Mouse (Mus musculus) heart, embryonic 12.5 days (tissue): ENCODE measurements around the gene Cacna2d4. TPM values are rescaled to one million over a fixed set of nuclear protein-coding genes. Genes with fewer than 3 reads are reported as not detected.

Source experiments
- ATAC-seq: fragments of 200-750 bp; cut with Nextera tagmentation; 2 replicates; pipeline ENCODE4 v1.8.0; 2017; ENCODE audit warnings: moderate TSS enrichment, moderate library complexity; ENCODE audit not compliant: insufficient number of reproducible peaks, low FRiP score
- H3K27ac ChIP-seq: fragments of 300-500 bp; sonication (generic); 2 replicates; pipeline ENCODE4 v1.5.1; 2016; ENCODE audit warnings: mild to moderate bottlenecking, moderate library complexity; ENCODE audit not compliant: poor library complexity, severe bottlenecking
- H3K27me3 ChIP-seq: fragments of 300-500 bp; sonication (generic); replicated peaks from 2 replicates; pipeline ENCODE4 v1.6.1; 2016; ENCODE audit warnings: mild to moderate bottlenecking, moderate library complexity
- H3K36me3 ChIP-seq: fragments of 300-500 bp; sonication (generic); 2 replicates; pipeline ENCODE4 v1.6.1; 2016; ENCODE audit warnings: mild to moderate bottlenecking, moderate library complexity
- H3K4me1 ChIP-seq: fragments of 300-500 bp; sonication (generic); replicated peaks from 2 replicates; pipeline ENCODE4 v1.6.1; 2016; ENCODE audit warnings: mild to moderate bottlenecking
- H3K4me2 ChIP-seq: fragments of 300-500 bp; sonication (generic); 2 replicates; pipeline ENCODE4 v1.6.1; 2016; ENCODE audit warnings: mild to moderate bottlenecking, moderate library complexity
- H3K4me3 ChIP-seq: fragments of 300-500 bp; sonication (generic); 2 replicates; pipeline ENCODE4 v1.5.1; 2016; ENCODE audit warnings: mild to moderate bottlenecking
- H3K9ac ChIP-seq: fragments of 300-500 bp; sonication (generic); 2 replicates; pipeline ENCODE4 v1.6.1; 2016; ENCODE audit warnings: mild to moderate bottlenecking, moderate library complexity
- H3K9me3 ChIP-seq: fragments of 300-500 bp; sonication (generic); replicated peaks from 2 replicates; pipeline ENCODE4 v1.6.1; 2016; ENCODE audit warnings: mild to moderate bottlenecking, moderate library complexity
- WGBS: fragments of 180-500 bp; shearing (Covaris S2); methylation state at CpG from one replicate; pipeline ENCODE4 v1.1.7; 2016; 5-methylcytosine and 5-hydroxymethylcytosine counted together
- polyA plus RNA-seq: library from polyadenylated mRNA; unstranded; fragments of >200 nt; fragmentation: Nextera tagmentation; extraction: Ambion mirVana; gene quantifications from 2 replicates; pipeline ENCODE4 v1.2.1, GENCODE M21; 2016

The Cacna2d4 gene
- polyA plus RNA-seq, 1 experiment from 2014 or later: not detected

- no peak overlapping the region for H3K9ac ChIP-seq
- ATAC-seq: no peak
- H3K36me3 ChIP-seq: no peaks in the 10 kb centered on the region
- no peak overlapping the region for H3K4me2 ChIP-seq
- 66% methylated on average over 7 of the region's 7 CpGs for WGBS
- no peaks in the 10 kb centered on the region; the same call in 1 of the 2 replicates for H3K9me3 ChIP-seq
- no peak overlapping the region for H3K4me3 ChIP-seq
- peaks cover 31% of the 10 kb centered on the region; the same call in 1 of the 2 replicates for H3K27me3 ChIP-seq
- no peak overlapping the region for H3K27ac ChIP-seq
- H3K4me1 ChIP-seq: no peaks in the 10 kb centered on the region
Measured at GRCm38 (mm10) chr6:119240256-119240655, 3.9 kb downstream of the Cacna2d4 start.

DNA sequence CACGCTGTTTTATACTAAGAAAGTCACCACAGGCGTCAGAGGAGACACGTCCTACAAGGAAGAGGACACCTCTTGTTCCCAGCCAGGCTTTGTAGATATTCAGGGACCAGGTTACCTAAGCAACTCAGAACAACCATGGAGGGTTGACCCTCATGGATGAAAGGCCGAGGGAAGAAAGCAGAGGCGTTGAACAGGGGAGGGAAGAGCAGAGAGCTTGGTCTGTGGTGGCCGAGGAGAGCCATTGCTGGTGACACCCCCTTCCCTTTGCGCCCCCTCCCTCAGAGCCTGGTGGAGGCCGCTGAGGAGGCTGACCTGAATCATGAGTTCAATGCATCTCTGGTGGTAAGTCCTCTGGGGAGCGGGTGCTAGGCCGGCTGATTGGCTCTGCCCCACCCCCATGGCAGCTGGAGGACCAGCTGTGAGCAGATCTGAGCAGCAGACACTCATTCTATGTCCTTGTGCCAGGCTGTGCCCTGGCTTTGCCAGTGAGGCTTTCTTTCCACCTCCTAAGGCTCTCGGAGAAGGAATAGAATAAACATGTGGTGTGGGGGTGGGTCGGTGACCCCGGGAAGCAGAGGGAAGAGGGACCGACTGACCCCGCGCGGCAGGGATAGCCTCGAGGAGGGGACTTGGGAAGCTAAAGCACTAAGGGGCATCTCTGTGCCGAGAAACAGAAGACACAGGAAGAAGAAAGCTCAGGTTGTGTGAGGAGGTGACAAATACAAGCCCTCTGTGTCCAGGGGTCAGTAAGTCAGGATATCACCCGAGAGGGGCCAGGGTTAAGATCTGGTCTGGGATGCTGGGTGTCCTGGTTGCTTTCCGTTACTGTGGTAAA is 4.8 kb downstream of the Cacna2d4 start:
- Histone ChIP-seq H3K4me3 (no peak overlapping the region), H3K36me3 (no peaks in the 10 kb centered on the region), H3K9ac (no peak overlapping the region), H3K4me1 (no peaks in the 10 kb centered on the region), H3K4me2 (no peak overlapping the region), H3K9me3 (peaks cover 3% of the 10 kb centered on the region), H3K27ac (no peak overlapping the region), H3K27me3 (peaks cover 31% of the 10 kb centered on the region; the same call in 1 of the 2 replicates)
- ATAC-seq: no peak
- WGBS: 54% methylated on average over 21 of the region's 21 CpGs

DNA sequence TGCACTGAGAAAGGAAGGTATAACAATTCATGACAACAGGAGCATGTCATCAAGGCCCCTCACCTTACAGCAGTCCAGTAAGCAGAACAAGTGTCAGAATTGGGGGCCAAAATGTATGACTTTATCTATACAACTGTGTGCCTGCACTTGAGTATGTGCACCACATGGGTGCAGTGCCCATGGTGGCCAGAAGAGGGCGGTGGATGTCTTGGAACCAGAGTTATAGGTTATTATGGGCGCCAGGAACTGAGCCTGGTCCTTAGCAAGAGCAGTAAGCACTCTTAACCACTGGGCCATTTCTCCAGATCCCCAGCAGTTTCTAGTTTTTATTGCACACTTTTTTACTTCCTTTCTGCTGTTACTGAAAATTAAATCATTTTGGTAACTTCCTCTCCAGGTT is 9.8 kb downstream of the Cacna2d4 start:
- WGBS: 42% methylated on average over 2 of the region's 2 CpGs
- Histone ChIP-seq H3K4me3 (no peak overlapping the region), H3K4me2 (no peak overlapping the region), H3K27ac (no peak overlapping the region), H3K36me3 (no peaks in the 10 kb centered on the region), H3K27me3 (peaks cover 5% of the 10 kb centered on the region; the same call in 1 of the 2 replicates), H3K9ac (no peak overlapping the region), H3K9me3 (peaks cover 6% of the 10 kb centered on the region), H3K4me1 (no peaks in the 10 kb centered on the region)
- ATAC-seq: no peak

DNA sequence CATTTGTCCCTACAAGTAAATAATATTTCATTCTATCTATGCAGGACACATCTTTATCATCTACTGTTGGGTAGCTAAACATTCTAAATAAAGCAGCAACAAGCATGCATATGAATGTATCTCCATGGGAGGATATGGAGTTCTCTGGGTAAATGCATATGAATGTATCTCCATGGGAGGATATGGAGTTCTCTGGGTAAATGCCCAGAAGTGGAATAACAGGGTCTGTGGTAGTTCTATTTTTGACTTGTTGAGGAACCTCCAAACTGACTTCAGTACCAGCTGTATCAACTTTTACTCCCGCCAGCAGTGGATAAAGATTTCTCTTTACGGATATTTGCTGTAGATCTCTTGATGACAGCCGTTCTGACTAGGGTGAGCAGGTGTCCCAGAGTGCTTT is 12.3 kb downstream of the Cacna2d4 start:
- Histone ChIP-seq H3K4me2 (no peak overlapping the region), H3K36me3 (no peaks in the 10 kb centered on the region), H3K27ac (no peak overlapping the region), H3K9ac (no peak overlapping the region), H3K27me3 (no peaks in the 10 kb centered on the region), H3K9me3 (peaks cover 9% of the 10 kb centered on the region), H3K4me3 (no peak overlapping the region), H3K4me1 (no peaks in the 10 kb centered on the region)
- 77% methylated on average over 3 of the region's 3 CpGs for WGBS
- no peak for ATAC-seq

DNA sequence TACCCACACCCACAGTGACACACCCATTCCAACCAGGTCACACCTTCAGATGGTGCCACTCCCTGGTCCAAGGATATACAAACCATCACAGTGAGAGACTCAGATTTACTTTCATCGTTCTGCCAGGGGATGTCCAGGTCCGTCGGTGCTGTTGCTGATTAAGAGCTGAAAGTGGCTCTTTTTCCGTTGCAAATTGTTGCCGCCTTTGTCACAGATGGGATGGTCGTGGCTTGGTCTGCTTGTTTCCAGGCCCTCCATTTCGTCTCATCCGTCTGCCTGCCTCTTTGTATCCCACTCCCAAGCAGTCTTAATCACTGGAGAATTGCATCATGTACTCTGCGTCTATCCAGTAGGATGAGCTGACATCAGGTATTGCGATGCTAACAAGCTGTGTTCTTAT is 13.4 kb downstream of the Cacna2d4 start:
- Histone ChIP-seq H3K4me2 (no peak overlapping the region), H3K9me3 (peaks cover 9% of the 10 kb centered on the region), H3K27ac (no peak overlapping the region), H3K27me3 (no peaks in the 10 kb centered on the region), H3K4me3 (no peak overlapping the region), H3K9ac (no peak overlapping the region), H3K4me1 (no peaks in the 10 kb centered on the region), H3K36me3 (no peaks in the 10 kb centered on the region)
- no peak for ATAC-seq
- 83% methylated on average over 10 of the region's 10 CpGs for WGBS

DNA sequence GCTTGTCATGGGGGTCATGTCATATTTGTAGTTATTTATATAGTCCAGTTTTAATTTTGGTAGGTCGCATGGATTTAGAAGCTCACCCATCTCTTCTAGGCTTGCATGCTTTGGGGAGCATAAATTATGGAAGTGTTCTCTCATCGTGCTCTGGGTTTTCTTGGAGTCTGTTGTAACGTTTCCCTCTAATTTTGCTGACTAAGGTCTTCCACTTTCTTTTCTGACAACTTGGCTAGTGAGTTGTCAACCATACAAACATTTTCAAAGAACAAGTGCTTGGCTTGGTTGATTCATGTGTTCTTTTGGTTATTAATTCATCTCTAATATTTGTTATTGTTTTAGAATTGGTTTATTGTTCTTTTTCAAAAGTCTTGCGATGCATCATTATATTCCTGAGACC is 15.4 kb downstream of the Cacna2d4 start:
- WGBS: 79% methylated on average over 4 of the region's 4 CpGs
- no peak overlapping the region for H3K4me3 ChIP-seq
- peaks cover 3% of the 10 kb centered on the region; the same call in 1 of the 2 replicates for H3K9me3 ChIP-seq
- no peaks in the 10 kb centered on the region for H3K4me1 ChIP-seq
- H3K36me3 ChIP-seq: no peaks in the 10 kb centered on the region
- H3K27me3 ChIP-seq: no peaks in the 10 kb centered on the region
- no peak overlapping the region for H3K27ac ChIP-seq
- no peak overlapping the region for H3K9ac ChIP-seq
- H3K4me2 ChIP-seq: no peak overlapping the region
- ATAC-seq: no peak

DNA sequence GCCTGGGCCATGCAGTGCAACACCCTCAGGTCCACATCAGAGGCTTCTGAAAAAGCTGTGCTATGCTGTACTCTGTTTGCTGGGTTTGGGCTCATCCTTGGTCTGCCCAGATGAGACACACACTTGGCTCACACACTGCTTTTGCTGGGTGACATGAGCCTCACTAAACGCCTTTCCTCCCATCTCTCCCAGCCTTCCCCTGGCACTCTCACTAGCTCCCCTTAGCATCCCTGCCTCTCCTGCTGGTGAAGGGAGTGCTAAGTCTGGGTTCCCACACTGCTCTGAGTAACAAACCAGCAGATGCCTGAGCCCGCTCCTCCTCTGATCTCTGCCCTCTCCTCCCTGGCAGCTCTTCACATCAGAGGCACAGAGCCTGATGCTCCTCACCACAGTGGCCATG is 40.4 kb downstream of the Cacna2d4 start:
- Histone ChIP-seq H3K4me3 (no peak overlapping the region), H3K27me3 (no peaks in the 10 kb centered on the region), H3K9ac (no peak overlapping the region), H3K27ac (no peak overlapping the region), H3K36me3 (no peaks in the 10 kb centered on the region), H3K9me3 (no peaks in the 10 kb centered on the region), H3K4me1 (0 out of 2 replicates have a peak, but pooled peaks cover 10% of the 10 kb centered on the region), H3K4me2 (no peak overlapping the region)
- ATAC-seq: no peak
- WGBS: 77% methylated on average over 2 of the region's 2 CpGs

DNA sequence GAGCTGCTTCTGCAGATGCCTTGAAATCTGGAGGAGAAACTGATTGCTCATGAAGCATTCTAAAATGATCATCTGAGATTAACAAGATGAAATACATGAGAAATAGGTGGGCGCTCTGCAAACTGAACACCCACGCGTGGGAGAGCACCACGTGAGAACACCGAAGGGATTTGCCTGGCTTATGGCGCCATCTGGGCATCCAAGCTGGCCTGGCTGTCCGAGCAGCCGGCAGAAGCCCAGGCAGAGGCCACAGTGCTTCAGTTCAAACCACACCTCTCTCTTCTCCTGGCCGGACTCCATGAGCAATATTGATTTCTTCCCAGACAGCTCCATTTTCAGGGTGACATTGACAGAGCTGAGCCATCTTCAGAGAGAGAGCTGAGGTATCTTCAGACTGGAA is 44.4 kb downstream of the Cacna2d4 start:
- 68% methylated on average over 9 of the region's 9 CpGs for WGBS

GRCm38 (mm10) chr6:119301310-119301709 is 65.0 kb downstream of the Cacna2d4 start:
- Histone ChIP-seq H3K9me3 (no peaks in the 10 kb centered on the region), H3K4me2 (no peak overlapping the region), H3K4me3 (no peak overlapping the region), H3K27me3 (0 out of 2 replicates have a peak, but pooled peaks cover 12% of the 10 kb centered on the region), H3K4me1 (no peaks in the 10 kb centered on the region), H3K36me3 (no peaks in the 10 kb centered on the region), H3K27ac (no peak overlapping the region), H3K9ac (no peak overlapping the region)
- no peak for ATAC-seq
- 82% methylated on average over 3 of the region's 3 CpGs for WGBS

More for the DNA sequence above, 44.4 kb downstream of the Cacna2d4 start:
- Histone ChIP-seq H3K27ac (no peak overlapping the region), H3K4me2 (no peak overlapping the region), H3K4me3 (no peak overlapping the region), H3K36me3 (no peaks in the 10 kb centered on the region), H3K9me3 (peaks cover 12% of the 10 kb centered on the region; the same call in 1 of the 2 replicates), H3K27me3 (no peaks in the 10 kb centered on the region), H3K4me1 (0 out of 2 replicates have a peak, but pooled peaks cover 10% of the 10 kb centered on the region), H3K9ac (no peak overlapping the region)
- no peak for ATAC-seq

DNA sequence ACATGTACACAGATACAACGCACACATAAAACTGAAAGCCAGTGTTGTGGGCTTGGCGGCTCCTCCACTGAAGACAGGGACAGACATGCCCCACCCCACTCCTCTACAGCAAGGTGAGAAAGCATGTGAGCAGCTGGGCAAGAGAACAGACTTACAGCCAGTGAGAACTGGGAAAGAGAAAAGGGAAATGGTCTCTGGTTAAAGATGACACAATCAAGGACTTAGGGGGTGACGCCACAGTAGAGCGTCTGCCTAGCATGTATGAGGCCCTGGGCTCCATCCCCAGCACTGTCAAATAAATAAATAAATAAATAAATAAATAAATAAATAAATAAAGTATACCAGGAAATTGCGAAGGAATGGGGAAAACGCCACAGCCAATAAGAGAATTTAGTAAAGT is 67.0 kb downstream of the Cacna2d4 start:
- Histone ChIP-seq H3K4me1 (no peaks in the 10 kb centered on the region), H3K9ac (no peak overlapping the region), H3K9me3 (no peaks in the 10 kb centered on the region), H3K36me3 (no peaks in the 10 kb centered on the region), H3K4me3 (no peak overlapping the region), H3K4me2 (no peak overlapping the region), H3K27ac (no peak overlapping the region), H3K27me3 (0 out of 2 replicates have a peak, but pooled peaks cover 18% of the 10 kb centered on the region)
- ATAC-seq: no peak
- WGBS: 77% methylated on average over 6 of the region's 6 CpGs

GRCm38 (mm10) chr6:119307867-119308413 is 71.6 kb downstream of the Cacna2d4 start:
- no peak for ATAC-seq
- H3K4me1 ChIP-seq: no peaks in the 10 kb centered on the region; the same call in 1 of the 2 replicates
- 61% methylated on average over 10 of the region's 10 CpGs for WGBS
- H3K27ac ChIP-seq: no peak overlapping the region
- no peak overlapping the region for H3K9ac ChIP-seq
- no peaks in the 10 kb centered on the region for H3K36me3 ChIP-seq
- no peak overlapping the region for H3K4me3 ChIP-seq
- H3K4me2 ChIP-seq: no peak overlapping the region
- H3K27me3 ChIP-seq: peaks cover 27% of the 10 kb centered on the region
- H3K9me3 ChIP-seq: no peaks in the 10 kb centered on the region
